10 mouse cellular contexts compared by ENCODE assay signal in the genomic region with DNA sequence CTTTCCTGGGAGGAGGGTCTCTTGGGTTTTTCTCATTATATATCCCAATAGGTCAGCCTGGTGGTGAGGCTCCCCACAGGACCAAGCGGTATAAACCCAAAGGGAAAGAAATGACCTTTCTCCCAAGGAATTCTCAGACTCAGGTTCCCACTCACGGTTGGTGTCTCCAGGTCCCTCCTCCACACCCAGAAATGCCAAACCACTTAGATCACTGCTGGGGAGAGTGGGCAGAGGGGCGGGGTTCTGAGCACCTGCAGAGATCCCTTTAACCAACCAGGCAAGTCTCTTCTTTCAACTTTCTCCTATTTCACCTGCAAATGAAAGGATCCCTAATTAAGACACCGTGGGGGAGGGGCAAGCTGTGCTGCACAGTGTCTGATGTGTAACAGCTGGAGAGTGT. TPM values are rescaled to one million over a fixed set of nuclear protein-coding genes. Genes with fewer than 3 reads are reported as not detected.
A peak's percentile ranks its signal among the peaks of the same experiment; 100 is the strongest.
DNase-seq lines count a peak whose midpoint lies in the region; ATAC-seq lines count a peak whose summit lies in the region.
"Had no signal": no experiment of that assay in that cellular context is flagged by ENCODE, and none has a peak within 500 bp of the region (broad histone marks: within the 10 kb centered on the region; RNA-seq: fewer than 3 reads in every experiment).

No protein-coding gene starts in this region.

- H3K4me2 ChIP-seq in liver, embryonic 12.5 days: no peak overlapping the region
- H3K4me2 ChIP-seq in embryonic facial prominence, embryonic 11.5 days (ENCODE audit: low read depth, low read length): no peak overlapping the region

- peaks cover 22% of the 10 kb centered on the region for H3K4me1 ChIP-seq in liver, embryonic 12.5 days
- no peaks in the 10 kb centered on the region; the same call in 1 of the 2 replicates for H3K4me1 ChIP-seq in embryonic facial prominence, embryonic 11.5 days (ENCODE audit: control insufficient read depth, insufficient read depth, low read length)

- ATAC-seq in liver, embryonic 12.5 days: no peak; the same call in 1 of the 2 replicates
- ATAC-seq in embryonic facial prominence, embryonic 11.5 days (replicated peaks; ENCODE audit: insufficient number of reproducible peaks, low FRiP score, low TSS enrichment, low read depth): no peak

- no peak overlapping the region for H3K9ac ChIP-seq in liver, embryonic 12.5 days
- H3K9ac ChIP-seq in embryonic facial prominence, embryonic 11.5 days (replicated peaks; ENCODE audit: low read length): no peak overlapping the region

- DNase-seq in liver: no peak
- peak; percentile 36 for DNase-seq in embryonic facial prominence, embryonic 11.5 days (ENCODE audit: low spot score)
- DNase-seq in kidney, postnatal 25 days: peak; percentile 27 to 56
- peak; percentile 45 to 65 for DNase-seq in lung, postnatal 4 days
- DNase-seq in frontal cortex, postnatal 14 days (ENCODE audit: low spot score in 2 of 2): no peak
- DNase-seq in ovary, postnatal 36 days (ENCODE audit: low spot score): no peak
- no peak for DNase-seq in left cerebral cortex, adult 11 months (ENCODE audit: low spot score)
- DNase-seq: heart, postnatal 10 days; right cerebral cortex, postnatal 25 days had no signal

- H3K4me3 ChIP-seq in liver, embryonic 12.5 days: no peak overlapping the region
- no peak overlapping the region for H3K4me3 ChIP-seq in embryonic facial prominence, embryonic 11.5 days (ENCODE audit: low read depth, low read length)

- no peaks in the 10 kb centered on the region for H3K27me3 ChIP-seq in liver, embryonic 12.5 days (replicated peaks)
- H3K27me3 ChIP-seq in embryonic facial prominence, embryonic 11.5 days (ENCODE audit: control insufficient read depth, insufficient read depth, low read length): no peaks in the 10 kb centered on the region; the same call in 1 of the 2 replicates

- H3K9me3 ChIP-seq in liver, embryonic 12.5 days (replicated peaks): no peaks in the 10 kb centered on the region
- no peaks in the 10 kb centered on the region for H3K9me3 ChIP-seq in embryonic facial prominence, embryonic 11.5 days (replicated peaks; ENCODE audit: control insufficient read depth, low read length)

- peak overlapping the region; percentile 20; the same call in 1 of the 2 replicates for H3K27ac ChIP-seq in liver, embryonic 12.5 days
- H3K27ac ChIP-seq in embryonic facial prominence, embryonic 11.5 days (replicated peaks; ENCODE audit: low read depth, low read length): no peak overlapping the region

- H3K36me3 ChIP-seq in liver, embryonic 12.5 days: peaks cover 30% of the 10 kb centered on the region
- H3K36me3 ChIP-seq in embryonic facial prominence, embryonic 11.5 days (replicated peaks; ENCODE audit: control insufficient read depth, insufficient read depth, low read depth, low read length): no peaks in the 10 kb centered on the region

- WGBS in liver, embryonic 12.5 days (ENCODE audit: insufficient replicate concordance): 68% methylated on average over 4 of the region's 4 CpGs
- WGBS in embryonic facial prominence, embryonic 11.5 days: 18% methylated on average over 4 of the region's 4 CpGs

RNA-seq across cellular contexts. Expression of gene Vangl1, which starts 51.6 kb away (rescaled TPM):
- polyA plus RNA-seq in liver, embryonic 12.5 days (2016; fragmentation: Nextera tagmentation; extraction: Ambion mirVana): 70.5 and 76.3 TPM in 2 replicates
- 11.9 and 12.8 TPM in 2 replicates for polyA plus RNA-seq in embryonic facial prominence, embryonic 11.5 days (2014; fragmentation: Nextera tagmentation; extraction: Ambion mirVana)

Comparison
In these comparisons a context has a peak if more than half of its experiments do, and no peak if none do; other contexts are left out.
1. DNase-seq: peak in embryonic facial prominence, embryonic 11.5 days (single experiment), kidney, postnatal 25 days (2 of 2) and lung, postnatal 4 days (2 of 2); none in liver (single experiment), frontal cortex, postnatal 14 days (0 of 2), ovary, postnatal 36 days (single experiment) and left cerebral cortex, adult 11 months (single experiment).